Comparison of ENCODE assay signal across 8 mouse cellular contexts in the genomic region with DNA sequence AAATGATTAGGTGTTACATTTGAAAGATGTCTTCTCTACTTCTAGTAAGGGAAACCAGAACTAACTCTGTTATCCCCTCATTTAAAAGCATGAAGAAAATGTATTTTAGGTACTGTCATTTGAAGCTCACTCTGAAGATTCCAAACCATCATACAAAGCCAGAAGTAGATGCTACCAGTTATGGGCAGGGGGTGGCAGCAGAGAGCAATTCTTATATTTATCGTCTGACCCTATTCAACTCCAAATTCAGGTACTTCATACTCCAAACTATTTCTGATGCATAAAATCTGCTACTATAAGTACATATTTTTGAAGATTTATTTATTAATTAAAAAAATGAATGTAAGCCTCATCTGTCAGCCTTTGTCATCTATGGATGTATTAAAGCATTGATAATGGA.
DNase-seq lines count a peak whose midpoint lies in the region; ATAC-seq and TF ChIP-seq lines count a peak whose summit lies in the region.

No protein-coding gene starts in this region.

- peak; percentile 83 for TF ChIP-seq CTCF in midbrain, postnatal 0 days (IDR thresholded peaks at IDR 0.05)

- WGBS in heart, embryonic 12.5 days = 16% methylated on average over 1 of the region's 1 CpGs
- WGBS in forebrain, embryonic 15.5 days = 9% methylated on average over 1 of the region's 1 CpGs
- WGBS in midbrain, postnatal 0 days = 3% methylated on average over 1 of the region's 1 CpGs

- H3K4me2 ChIP-seq in heart, embryonic 12.5 days = no peak overlapping the region
- no peak overlapping the region for H3K4me2 ChIP-seq in forebrain, embryonic 15.5 days (replicated peaks)
- no peak overlapping the region for H3K4me2 ChIP-seq in midbrain, postnatal 0 days (ENCODE audit: low read depth, low read length, poor library complexity, severe bottlenecking)

- H3K27me3 ChIP-seq in heart, embryonic 12.5 days (replicated peaks) = no peaks in the 10 kb centered on the region
- no peaks in the 10 kb centered on the region for H3K27me3 ChIP-seq in forebrain, embryonic 15.5 days
- no peaks in the 10 kb centered on the region for H3K27me3 ChIP-seq in midbrain, postnatal 0 days (ENCODE audit: insufficient read depth, low read length)

- H3K4me3 ChIP-seq in heart, embryonic 12.5 days = no peak overlapping the region
- no peak overlapping the region for H3K4me3 ChIP-seq in forebrain, embryonic 15.5 days
- no peak overlapping the region for H3K4me3 ChIP-seq in midbrain, postnatal 0 days (ENCODE audit: low read depth, low read length)

- H3K27ac ChIP-seq in heart, embryonic 12.5 days (ENCODE audit: poor library complexity, severe bottlenecking) = no peak overlapping the region
- H3K27ac ChIP-seq in forebrain, embryonic 15.5 days (replicated peaks) = no peak overlapping the region
- H3K27ac ChIP-seq in midbrain, postnatal 0 days (ENCODE audit: low read depth, low read length) = no peak overlapping the region

- no peaks in the 10 kb centered on the region for H3K36me3 ChIP-seq in heart, embryonic 12.5 days
- no peaks in the 10 kb centered on the region for H3K36me3 ChIP-seq in forebrain, embryonic 15.5 days
- no peaks in the 10 kb centered on the region for H3K36me3 ChIP-seq in midbrain, postnatal 0 days (ENCODE audit: insufficient read depth, low read length)

- no peaks in the 10 kb centered on the region for H3K4me1 ChIP-seq in heart, embryonic 12.5 days (replicated peaks)
- no peaks in the 10 kb centered on the region for H3K4me1 ChIP-seq in forebrain, embryonic 15.5 days
- H3K4me1 ChIP-seq in midbrain, postnatal 0 days (ENCODE audit: insufficient read depth, low read length) = no peaks in the 10 kb centered on the region

- ATAC-seq in heart, embryonic 12.5 days (ENCODE audit: insufficient number of reproducible peaks, low FRiP score) = no peak
- ATAC-seq in forebrain, embryonic 15.5 days (replicated peaks) = peak; percentile 78
- ATAC-seq in midbrain, postnatal 0 days (ENCODE audit: low FRiP score) = no peak
- ATAC-seq in erythroid progenitor cell, adult 5-6 weeks (replicated peaks; ENCODE audit: low FRiP score, poor library complexity, severe bottlenecking) = no peak

- no peak overlapping the region for H3K9ac ChIP-seq in heart, embryonic 12.5 days
- H3K9ac ChIP-seq in forebrain, embryonic 15.5 days (replicated peaks) = no peak overlapping the region
- H3K9ac ChIP-seq in midbrain, postnatal 0 days (replicated peaks; ENCODE audit: low read length, poor library complexity, severe bottlenecking) = no peak overlapping the region

- H3K9me3 ChIP-seq in heart, embryonic 12.5 days (replicated peaks) = no peaks in the 10 kb centered on the region
- H3K9me3 ChIP-seq in forebrain, embryonic 15.5 days = no peaks in the 10 kb centered on the region
- no peaks in the 10 kb centered on the region for H3K9me3 ChIP-seq in midbrain, postnatal 0 days (ENCODE audit: low read length)

- DNase-seq in heart, adult 11 months = peak; percentile 71
- DNase-seq in A20 (ENCODE audit: low read depth, low spot score) = peak; percentile 19
- DNase-seq in brain, embryonic 18.5 days (ENCODE audit: low read depth, low spot score) = peak; percentile 34
- peak; percentile 53 for DNase-seq in layer of hippocampus, adult 11-12 months (ENCODE audit: low spot score)
- peak; percentile 74 for DNase-seq in midbrain, postnatal 0 days (ENCODE audit: low spot score)

Comparison
In these comparisons a context has a peak if more than half of its experiments do, and no peak if none do; other contexts are left out.
1. DNase-seq: peak in every context shown above with its lines; median percentile 74 in midbrain, postnatal 0 days; 71 in heart, adult 11 months; 53 in layer of hippocampus, adult 11-12 months; 34 in brain, embryonic 18.5 days; 19 in A20.